Mouse (Mus musculus): ENCODE measurements around the gene Umps. TPM values are rescaled to one million over a fixed set of nuclear protein-coding genes. Genes with fewer than 3 reads are reported as not detected.
A peak's percentile ranks its signal among the peaks of the same experiment; 100 is the strongest.

Gene Umps
- total and polyA plus RNA-seq, 2 experiments from 2014 or later, result 12.6 to 14.3 TPM

- H3K4me2 ChIP-seq (ENCODE audit: low read depth, low read length), result no peak overlapping the region
- no peak overlapping the region for H3K9ac ChIP-seq (replicated peaks; ENCODE audit: low read depth, low read length)
- DNase-seq (ENCODE audit: low spot score), result no peak
- TF ChIP-seq CTCF (IDR thresholded peaks at IDR 0.05; ENCODE audit: low read depth) (no peak), EP300 (IDR thresholded peaks at IDR 0.05; ENCODE audit: low read depth) (no peak)
- no peaks in the 10 kb centered on the region for H3K27me3 ChIP-seq (ENCODE audit: control insufficient read depth, insufficient read depth, low read length)
- H3K4me3 ChIP-seq (ENCODE audit: low read depth, low read length), result no peak overlapping the region
- H3K27ac ChIP-seq (ENCODE audit: low read depth), result no peak overlapping the region
- H3K4me1 ChIP-seq (ENCODE audit: control insufficient read depth, insufficient read depth), result no peaks in the 10 kb centered on the region
- ATAC-seq (ENCODE audit: insufficient read depth, low read depth), result no peak
- WGBS, result 81% methylated on average over 4 of the region's 4 CpGs
- peaks cover 69% of the 10 kb centered on the region for H3K36me3 ChIP-seq (replicated peaks; ENCODE audit: control insufficient read depth, insufficient read depth, low read length)
- H3K9me3 ChIP-seq (replicated peaks; ENCODE audit: control insufficient read depth, low read length), result no peaks in the 10 kb centered on the region
These were observed 13.8 kb downstream of the Umps start for GRCm38 (mm10) chr16:33953008-33953407.

- Histone ChIP-seq H3K27ac (ENCODE audit: low read depth) (no peak overlapping the region), H3K27me3 (ENCODE audit: control insufficient read depth, insufficient read depth, low read length) (no peaks in the 10 kb centered on the region), H3K9ac (replicated peaks; ENCODE audit: low read depth, low read length) (no peak overlapping the region), H3K36me3 (replicated peaks; ENCODE audit: control insufficient read depth, insufficient read depth, low read length) (peaks cover 58% of the 10 kb centered on the region), H3K9me3 (replicated peaks; ENCODE audit: control insufficient read depth, low read length) (no peaks in the 10 kb centered on the region), H3K4me1 (ENCODE audit: control insufficient read depth, insufficient read depth) (peaks cover 4% of the 10 kb centered on the region; the same call in 1 of the 2 replicates), H3K4me2 (ENCODE audit: low read depth, low read length) (no peak overlapping the region), H3K4me3 (ENCODE audit: low read depth, low read length) (no peak overlapping the region)
- WGBS, result 31% methylated on average over 4 of the region's 4 CpGs
- TF ChIP-seq EP300 (IDR thresholded peaks at IDR 0.05; ENCODE audit: low read depth), result no peak
- peak; percentile 99 for TF ChIP-seq CTCF (IDR thresholded peaks at IDR 0.05; ENCODE audit: low read depth)
- DNase-seq (ENCODE audit: low spot score) (peak; percentile 79), ATAC-seq (ENCODE audit: insufficient read depth, low read depth) (peak; percentile 64)
These were observed 16.0 kb downstream of the Umps start for GRCm38 (mm10) chr16:33950830-33951229.

DNA sequence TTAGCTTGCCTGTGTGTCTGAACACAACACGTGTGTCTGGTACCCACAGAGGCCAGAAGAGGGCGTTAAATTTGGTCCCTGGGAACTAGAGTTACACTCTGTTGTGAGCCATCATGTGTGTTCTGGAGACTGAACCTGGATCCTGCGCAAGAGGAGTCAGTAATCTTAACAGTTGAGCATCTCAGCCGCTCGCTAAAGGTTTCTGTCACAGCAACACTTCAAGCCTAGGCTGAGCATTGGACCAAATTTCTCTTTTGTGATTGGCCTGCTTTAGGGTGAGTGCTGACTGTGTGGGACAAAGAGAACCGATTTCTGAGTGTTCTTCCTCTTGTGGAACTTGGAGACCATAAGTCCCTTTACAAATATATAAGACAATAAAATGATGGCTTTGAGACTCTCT lies 16.5 kb downstream of the Umps start:
- H3K4me3 ChIP-seq (ENCODE audit: low read depth, low read length), result no peak overlapping the region
- no peak overlapping the region for H3K27ac ChIP-seq (ENCODE audit: low read depth)
- no peak overlapping the region for H3K9ac ChIP-seq (replicated peaks; ENCODE audit: low read depth, low read length)
- H3K27me3 ChIP-seq (ENCODE audit: control insufficient read depth, insufficient read depth, low read length), result no peaks in the 10 kb centered on the region
- H3K36me3 ChIP-seq (replicated peaks; ENCODE audit: control insufficient read depth, insufficient read depth, low read length), result peaks cover 54% of the 10 kb centered on the region
- no peak for DNase-seq (ENCODE audit: low spot score)
- peaks cover 8% of the 10 kb centered on the region; the same call in 1 of the 2 replicates for H3K4me1 ChIP-seq (ENCODE audit: control insufficient read depth, insufficient read depth)
- ATAC-seq (ENCODE audit: insufficient read depth, low read depth), result no peak
- 77% methylated on average over 6 of the region's 6 CpGs for WGBS
- no peaks in the 10 kb centered on the region for H3K9me3 ChIP-seq (replicated peaks; ENCODE audit: control insufficient read depth, low read length)
- TF ChIP-seq CTCF (IDR thresholded peaks at IDR 0.05; ENCODE audit: low read depth) (0 out of 2 replicates have a peak, but pooled peaks have one; percentile 7), EP300 (IDR thresholded peaks at IDR 0.05; ENCODE audit: low read depth) (no peak)
- no peak overlapping the region for H3K4me2 ChIP-seq (ENCODE audit: low read depth, low read length)

- Histone ChIP-seq H3K9me3 (replicated peaks; ENCODE audit: control insufficient read depth, low read length) (no peaks in the 10 kb centered on the region), H3K4me2 (ENCODE audit: low read depth, low read length) (no peak overlapping the region), H3K27ac (ENCODE audit: low read depth) (no peak overlapping the region), H3K36me3 (replicated peaks; ENCODE audit: control insufficient read depth, insufficient read depth, low read length) (peaks cover 30% of the 10 kb centered on the region), H3K4me3 (ENCODE audit: low read depth, low read length) (no peak overlapping the region), H3K9ac (replicated peaks; ENCODE audit: low read depth, low read length) (no peak overlapping the region), H3K27me3 (ENCODE audit: control insufficient read depth, insufficient read depth, low read length) (no peaks in the 10 kb centered on the region), H3K4me1 (ENCODE audit: control insufficient read depth, insufficient read depth) (peaks cover 22% of the 10 kb centered on the region; the same call in 1 of the 2 replicates)
- no peak for ATAC-seq (ENCODE audit: insufficient read depth, low read depth)
- DNase-seq (ENCODE audit: low spot score), result no peak
- WGBS, result 84% methylated on average over 17 of the region's 17 CpGs
- TF ChIP-seq CTCF (IDR thresholded peaks at IDR 0.05; ENCODE audit: low read depth), result no peak
- no peak for TF ChIP-seq EP300 (IDR thresholded peaks at IDR 0.05; ENCODE audit: low read depth)
These were observed 18.9 kb downstream of the Umps start for GRCm38 (mm10) chr16:33947664-33948571.

- 45% methylated on average over 7 of the region's 7 CpGs for WGBS
- DNase-seq (ENCODE audit: low spot score), result no peak
- H3K4me2 ChIP-seq (ENCODE audit: low read depth, low read length), result no peak overlapping the region
- H3K27me3 ChIP-seq (ENCODE audit: control insufficient read depth, insufficient read depth, low read length), result no peaks in the 10 kb centered on the region
- no peak overlapping the region for H3K27ac ChIP-seq (ENCODE audit: low read depth)
- no peak overlapping the region for H3K4me3 ChIP-seq (ENCODE audit: low read depth, low read length)
- H3K36me3 ChIP-seq (replicated peaks; ENCODE audit: control insufficient read depth, insufficient read depth, low read length), result peaks cover 23% of the 10 kb centered on the region
- peaks cover 40% of the 10 kb centered on the region for H3K4me1 ChIP-seq (ENCODE audit: control insufficient read depth, insufficient read depth)
- H3K9ac ChIP-seq (replicated peaks; ENCODE audit: low read depth, low read length), result no peak overlapping the region
- TF ChIP-seq EP300 (IDR thresholded peaks at IDR 0.05; ENCODE audit: low read depth) (no peak), CTCF (IDR thresholded peaks at IDR 0.05; ENCODE audit: low read depth) (no peak)
- no peak for ATAC-seq (ENCODE audit: insufficient read depth, low read depth)
- no peaks in the 10 kb centered on the region for H3K9me3 ChIP-seq (replicated peaks; ENCODE audit: control insufficient read depth, low read length)
These were observed 20.8 kb downstream of the Umps start for GRCm38 (mm10) chr16:33946021-33946420.
